Mouse (Mus musculus) mammary gland, adult 2 months (tissue): Measurements from ENCODE around the gene Flad1. TPM values are rescaled to one million over a fixed set of nuclear protein-coding genes. Genes with fewer than 3 reads are reported as not detected.

Experiments used
- polyA plus RNA-seq: library from polyadenylated mRNA; depleted of rRNA; stranded (reverse); fragments of >200 nt; gene quantifications from 2 replicates; pipeline ENCODE4 v1.2.3, GENCODE M21; 2012; ENCODE audit warnings: low replicate concordance; rRNA removed

Flad1 gene
- 50.9 and 64.9 TPM in 2 replicates for polyA plus RNA-seq

GRCm38 (mm10) chr3:89411490-89412393 is at the start of gene Flad1:
Gene Flad1 (minus strand): TSS chr3:89411870.

GRCm38 (mm10) chr3:89454401-89455177 is 42.9 kb upstream of the Flad1 start, which contains the start of gene Pmvk:
Gene Pmvk (plus strand): TSS chr3:89454541.

GRCm38 (mm10) chr3:89436176-89437113 is 24.8 kb upstream of the Flad1 start, which contains the start of gene Pbxip1:
Gene Pbxip1 (plus strand): TSS chr3:89436706.

GRCm38 (mm10) chr3:89430171-89431159 is 18.8 kb upstream of the Flad1 start, which contains the start of gene Pygo2:
Gene Pygo2 (plus strand): TSS chr3:89430214.

GRCm38 (mm10) chr3:89418170-89418860 is 6.6 kb upstream of the Flad1 start, which contains the start of the genes Cks1b and Shc1:
Gene Cks1b (minus strand): TSS chr3:89418383.
Gene Shc1 (plus strand): TSS chr3:89418443.

GRCm38 (mm10) chr3:89402693-89403092 is 9.0 kb downstream of the Flad1 start, which contains the start of gene Lenep:
Gene Lenep (minus strand): TSS chr3:89402793.

GRCm38 (mm10) chr3:89394006-89394893 is 17.4 kb downstream of the Flad1 start, which contains the start of gene Zbtb7b:
Gene Zbtb7b (minus strand): TSS chr3:89394776.

GRCm38 (mm10) chr3:89365153-89365485 is 46.6 kb downstream of the Flad1 start, which contains the start of gene Dcst1:
Gene Dcst1 (minus strand): TSS chr3:89365253.

GRCm38 (mm10) chr3:89361675-89362074 is 50.0 kb downstream of the Flad1 start, which contains the start of gene Dcst2:
Gene Dcst2 (plus strand): TSS chr3:89361975.

Other genes starting within 250 kb of the Flad1 start
- gene Clk2, start 247.1 kb downstream of the Flad1 start, polyA plus RNA-seq: 52.1 and 77.2 TPM in 2 replicates
- 149 and 198 TPM in 2 replicates for gene Scamp3, start 234.4 kb downstream of the Flad1 start, polyA plus RNA-seq
- 60.1 and 120 TPM in 2 replicates for gene Fam189b, start 228.7 kb downstream of the Flad1 start, polyA plus RNA-seq
- 64.0 and 119 TPM in 2 replicates for gene Gba, start 208.9 kb downstream of the Flad1 start, polyA plus RNA-seq
- gene Thbs3, start 196.7 kb downstream of the Flad1 start, polyA plus RNA-seq: 50.0 and 62.6 TPM in 2 replicates
- 162 and 208 TPM in 2 replicates for gene Mtx1, start 184.8 kb downstream of the Flad1 start, polyA plus RNA-seq
- gene Muc1, start 182.8 kb downstream of the Flad1 start, polyA plus RNA-seq: 12.4 and 14.5 TPM in 2 replicates
- gene Krtcap2, start 165.9 kb downstream of the Flad1 start, polyA plus RNA-seq: 189 and 281 TPM in 2 replicates
- gene Trim46, start 165.6 kb downstream of the Flad1 start, polyA plus RNA-seq: 10.8 and 22.3 TPM in 2 replicates
- 493 and 778 TPM in 2 replicates for gene Dpm3, start 152.5 kb downstream of the Flad1 start, polyA plus RNA-seq
- gene Slc50a1, start 141.3 kb downstream of the Flad1 start, polyA plus RNA-seq: 258 and 285 TPM in 2 replicates
- 35.6 and 37.1 TPM in 2 replicates for gene Efna1, start 130.7 kb downstream of the Flad1 start, polyA plus RNA-seq
- 8.6 and 12.4 TPM in 2 replicates for gene Efna3, start 88.9 kb downstream of the Flad1 start, polyA plus RNA-seq
- 6.3 and 14.3 TPM in 2 replicates for gene Efna4, start 73.8 kb downstream of the Flad1 start, polyA plus RNA-seq
- 232 and 296 TPM in 2 replicates for gene Adam15, start 61.9 kb downstream of the Flad1 start, polyA plus RNA-seq
- 2.8 and 6.0 TPM in 2 replicates for gene Dcst2, start 49.9 kb downstream of the Flad1 start, polyA plus RNA-seq
- gene Dcst1, start 46.6 kb downstream of the Flad1 start, polyA plus RNA-seq: 1.5 and 1.9 TPM in 2 replicates
- gene Zbtb7b, start 17.1 kb downstream of the Flad1 start, polyA plus RNA-seq: 77.1 and 147 TPM in 2 replicates
- gene Lenep, start 9.1 kb downstream of the Flad1 start, polyA plus RNA-seq: 2.2 TPM in 1 of 2 replicates, not detected in the other
- gene Cks1b, start 6.5 kb upstream of the Flad1 start, polyA plus RNA-seq: 18.1 and 21.4 TPM in 2 replicates
- 96.7 and 114 TPM in 2 replicates for gene Shc1, start 6.6 kb upstream of the Flad1 start, polyA plus RNA-seq
- 36.0 and 171 TPM in 2 replicates for gene Pygo2, start 18.3 kb upstream of the Flad1 start, polyA plus RNA-seq
- 54.5 and 82.1 TPM in 2 replicates for gene Pbxip1, start 24.8 kb upstream of the Flad1 start, polyA plus RNA-seq
- 44.4 and 46.6 TPM in 2 replicates for gene Pmvk, start 42.7 kb upstream of the Flad1 start, polyA plus RNA-seq
- gene Kcnn3, start 108.3 kb upstream of the Flad1 start, polyA plus RNA-seq: 4.8 and 5.5 TPM in 2 replicates